Mouse (Mus musculus) retina, adult 2 months (tissue): ENCODE results near the gene Gm4070.
"Not testable (repeated sequence)": the region's sequence is repeated elsewhere in the genome, so short reads cannot be mapped to it uniquely, and the experiment has no call there.

ENCODE experiments used
- DNase-seq: peaks from one replicate; pipeline ENCODE4 v3.0.0-alpha.2; 2012; ENCODE audit warnings: low read depth, low spot score

Gene Gm4070

DNA sequence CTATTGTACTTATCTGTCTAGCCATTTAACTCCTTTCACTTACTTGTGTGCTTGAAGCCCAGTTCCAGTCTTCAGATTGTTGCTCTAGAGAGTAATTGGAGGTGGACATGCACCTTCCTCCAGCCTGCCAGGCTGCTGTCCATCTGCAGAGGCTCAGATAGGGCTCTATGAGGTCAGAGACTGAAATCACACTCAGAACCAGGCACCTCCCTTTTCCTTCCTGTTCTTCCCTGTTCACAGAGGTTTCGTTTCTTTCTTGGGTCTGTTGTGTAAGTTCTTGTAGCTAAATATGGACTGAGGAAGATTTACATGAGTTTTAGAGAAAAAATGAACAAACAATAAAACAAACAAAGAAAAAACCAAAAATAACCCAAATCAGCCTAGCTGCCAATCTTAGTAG lies at the start of gene Gm4070:
Gm4070 (minus strand) TSS at position 156 of the 400 bp plus-strand sequence.
- DNase-seq, result not testable (repeated sequence)

DNA sequence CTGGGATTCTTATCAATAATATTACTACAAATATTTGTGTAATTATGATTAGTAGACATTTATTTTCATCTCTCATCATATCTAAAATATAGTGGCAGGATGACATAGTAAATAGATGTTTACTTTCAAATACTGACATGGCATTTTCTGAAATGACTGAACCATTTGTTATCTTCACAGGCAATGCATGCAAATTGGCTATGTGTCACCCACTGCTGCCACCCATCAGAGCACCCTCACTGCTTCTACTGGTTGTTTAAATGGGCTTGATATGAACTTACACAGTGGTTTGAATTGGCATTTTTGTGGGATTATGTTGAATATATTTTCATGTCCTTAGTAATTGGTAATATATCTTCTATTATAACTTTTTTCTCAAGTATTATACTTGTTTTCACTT lies 773 bp upstream of the Gm4070 start:
- DNase-seq, result not testable (repeated sequence)

DNA sequence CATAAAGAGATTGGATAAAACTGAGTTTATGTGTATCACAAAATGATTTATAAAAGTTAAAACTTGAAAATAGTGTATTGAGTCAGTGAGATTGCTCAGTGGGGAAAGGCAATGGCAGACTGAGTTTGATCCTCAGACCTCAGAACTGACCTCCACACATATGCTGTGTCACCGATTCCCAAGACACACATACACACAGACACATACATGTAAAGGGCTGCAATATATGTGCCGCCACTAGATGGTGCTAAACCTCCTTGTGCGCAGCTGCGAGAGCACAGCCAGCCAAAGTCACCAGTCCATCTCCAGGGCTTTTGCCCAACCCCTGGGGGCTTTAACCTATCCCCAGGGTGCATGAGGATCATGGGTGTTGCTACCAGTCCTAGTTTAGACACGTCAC lies 1.4 kb downstream of the Gm4070 start:
- DNase-seq, result not testable (repeated sequence)

DNA sequence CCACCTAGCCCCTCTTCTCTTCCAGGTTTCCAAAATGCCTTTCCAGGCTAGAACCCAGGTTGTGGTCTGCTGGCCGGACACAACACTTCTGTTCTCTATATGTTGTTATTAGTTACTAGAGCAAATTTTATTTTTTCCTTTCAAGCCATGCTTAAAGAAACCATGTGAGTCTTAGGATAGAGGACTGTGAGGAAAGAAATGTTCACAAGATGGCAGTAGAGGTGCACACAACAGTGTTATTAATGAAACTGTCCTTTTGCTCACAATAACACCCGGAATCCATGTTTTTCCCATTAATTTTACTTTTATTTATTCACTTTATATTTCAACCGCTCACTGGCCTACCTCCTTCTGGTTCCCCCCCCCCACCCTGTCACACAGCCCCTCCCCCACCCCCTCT lies 8.5 kb downstream of the Gm4070 start:
- not testable (repeated sequence) for DNase-seq

DNA sequence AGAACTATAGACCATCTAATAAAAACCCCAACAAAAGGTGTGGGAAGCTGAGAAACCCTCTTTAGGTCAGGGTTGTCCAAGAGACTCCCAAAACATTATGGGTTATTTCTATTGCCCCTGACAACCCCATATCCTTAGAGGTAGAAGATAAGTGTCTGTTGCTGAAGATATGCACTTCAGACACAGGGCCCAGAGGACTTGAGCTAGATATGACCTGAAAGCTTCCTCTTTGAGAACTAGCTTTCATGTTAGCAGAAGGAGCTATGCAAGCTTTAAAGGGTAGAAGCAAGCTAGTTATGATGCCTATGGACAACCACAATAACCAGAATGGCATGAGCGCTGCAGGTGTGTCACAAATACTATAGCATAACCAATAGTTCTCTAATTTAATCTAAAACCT lies 21.6 kb downstream of the Gm4070 start:
- DNase-seq, result not testable (repeated sequence)

DNA sequence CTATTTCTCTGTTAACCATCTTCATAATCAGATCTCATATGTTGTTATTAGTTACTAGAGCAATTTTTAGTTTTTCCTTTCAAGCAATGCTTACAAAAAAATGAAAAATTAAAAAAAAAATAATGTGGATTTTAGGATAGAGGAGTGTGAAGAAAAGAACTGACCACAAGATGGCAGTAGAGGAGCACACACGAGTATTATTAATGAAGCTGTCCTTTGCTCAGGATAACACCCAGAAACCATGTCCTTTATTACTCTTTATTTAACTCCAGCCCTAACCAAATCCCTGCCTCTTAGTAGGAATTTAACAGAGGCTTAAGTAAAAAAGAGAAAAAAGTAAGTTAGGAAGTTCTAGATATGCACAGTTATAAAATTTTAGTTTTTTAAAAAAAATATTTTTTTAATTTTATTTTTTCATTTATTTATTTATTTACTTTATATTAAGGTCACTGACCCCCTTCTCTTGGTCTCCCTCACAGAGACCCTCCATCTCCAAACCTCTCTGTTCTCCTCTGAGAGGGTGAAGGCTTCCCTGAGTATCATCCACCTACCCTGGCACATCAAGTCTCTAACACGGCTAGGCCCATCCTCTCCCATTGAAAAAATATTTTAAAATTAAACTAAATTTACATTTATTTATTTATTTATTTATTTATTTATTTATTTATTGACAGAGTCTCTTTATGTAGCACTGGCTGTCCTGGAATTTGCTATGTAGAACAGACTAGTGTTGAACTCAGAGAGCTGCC lies 70.0 kb downstream of the Gm4070 start:
- DNase-seq, result not testable (repeated sequence)

DNA sequence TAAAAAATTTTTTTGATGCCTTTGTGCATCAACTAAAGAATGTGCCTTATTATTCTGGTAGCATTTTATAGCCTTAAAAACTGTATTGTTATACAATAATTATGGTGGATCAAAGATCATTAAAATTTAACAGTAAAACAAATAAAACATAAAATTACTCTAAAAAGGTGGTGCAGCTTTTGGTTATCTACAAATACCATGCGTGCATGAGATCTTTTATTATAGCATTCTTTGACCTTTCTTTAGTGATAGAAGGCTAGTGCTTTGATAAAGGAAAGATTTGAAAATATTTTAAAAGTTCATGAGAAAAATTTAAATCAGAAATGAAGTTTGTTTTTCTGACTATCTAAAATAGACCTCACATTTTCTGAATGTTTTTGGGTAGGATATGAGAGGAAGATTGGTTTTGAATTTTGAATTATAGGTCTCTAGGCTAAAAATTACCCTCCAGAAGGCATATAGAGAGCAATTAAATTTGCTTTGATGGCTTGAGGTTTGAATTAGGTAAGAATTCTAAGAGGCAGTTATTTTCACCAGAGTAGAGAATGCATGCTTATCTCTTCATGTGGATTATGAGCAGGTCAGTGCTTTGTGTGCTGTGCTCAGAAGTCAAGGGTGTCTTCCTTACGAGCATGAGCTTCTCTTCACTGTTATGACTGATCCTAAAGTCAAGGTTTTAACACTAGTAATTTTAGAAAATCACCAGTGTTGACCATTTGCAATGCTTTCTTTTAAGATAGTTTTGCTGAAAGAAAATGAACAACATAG lies 73.9 kb downstream of the Gm4070 start:
- not testable (repeated sequence) for DNase-seq

DNA sequence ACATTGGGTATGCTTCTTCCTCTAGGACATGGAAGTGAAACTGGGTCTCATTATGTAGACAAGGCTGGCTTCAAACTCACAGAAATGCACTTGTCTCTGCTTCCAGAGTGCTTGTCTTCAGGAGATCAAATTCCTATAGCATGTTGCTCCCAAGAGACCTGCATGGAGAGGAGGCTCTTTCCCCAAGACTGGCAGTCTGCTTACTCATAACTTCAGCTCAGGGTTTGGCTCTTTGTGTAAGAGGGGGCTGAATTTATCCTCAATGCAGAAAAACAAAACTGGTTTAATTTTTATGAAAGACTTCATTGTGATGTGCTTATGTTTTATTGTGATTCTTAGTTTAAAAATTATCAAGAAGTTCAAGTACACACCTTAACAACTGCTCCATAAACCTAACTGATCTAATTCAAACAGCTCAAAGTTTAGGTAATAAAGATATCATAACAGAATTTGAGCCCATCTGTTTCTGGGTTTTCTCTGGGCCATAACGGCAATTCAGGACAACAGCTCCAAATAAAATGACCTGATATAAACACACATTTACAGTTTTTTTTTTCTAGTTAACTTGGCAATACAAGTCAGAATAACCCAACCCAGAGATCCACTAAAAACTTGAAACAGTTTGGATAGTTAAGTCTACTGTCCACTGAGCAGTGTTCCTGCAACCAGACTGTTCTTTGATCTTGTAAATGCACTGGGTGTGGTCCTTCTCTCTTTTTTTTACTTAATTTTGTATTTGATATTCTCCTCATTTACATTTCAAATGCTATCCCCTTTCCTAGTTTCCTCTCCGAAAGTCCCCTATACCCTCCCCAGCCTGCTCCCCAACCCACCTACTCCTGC lies 97.8 kb downstream of the Gm4070 start:
- not testable (repeated sequence) for DNase-seq
